8 mouse cellular contexts compared by ENCODE assay signal in the genomic region with DNA sequence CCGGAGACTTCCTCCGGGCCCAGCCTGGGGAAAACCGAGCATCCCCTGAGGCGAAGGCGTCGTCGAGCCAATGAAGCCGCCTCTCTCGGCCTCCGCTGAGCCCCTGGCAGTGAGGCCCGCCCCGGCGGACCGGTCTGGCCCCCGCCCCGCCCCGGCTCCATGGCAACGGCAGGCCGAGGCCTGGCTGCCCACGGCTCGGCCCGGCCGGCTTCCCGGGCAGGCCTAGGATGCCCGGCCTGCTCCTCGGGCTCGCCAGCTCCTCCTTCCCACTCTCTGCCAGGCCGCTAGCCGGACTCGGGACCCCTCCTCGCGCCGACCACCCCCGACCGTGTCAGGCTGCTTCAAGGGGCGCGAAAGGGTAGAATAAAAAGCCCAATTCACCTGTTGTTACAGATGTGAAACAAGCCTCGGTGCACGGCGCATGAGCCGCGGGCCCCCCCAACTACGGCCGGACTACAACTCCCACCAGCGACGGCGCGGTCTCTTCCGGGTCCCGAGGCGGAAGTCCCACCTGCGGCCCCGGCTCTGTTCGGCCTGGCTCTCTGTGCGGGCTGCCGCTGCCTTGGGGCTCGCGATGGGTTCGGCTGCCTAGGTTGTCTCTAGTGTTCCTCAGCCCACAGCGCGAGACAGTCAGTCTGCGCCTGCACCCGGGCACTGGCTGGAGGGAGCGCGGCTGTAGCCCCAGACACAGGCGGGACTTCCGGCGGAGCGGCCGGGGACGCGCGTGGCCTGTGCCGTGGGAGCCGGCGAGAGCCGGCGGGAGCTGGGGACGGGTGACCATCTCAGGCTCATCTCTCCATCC. TPM values are rescaled to one million over a fixed set of nuclear protein-coding genes. Genes with fewer than 3 reads are reported as not detected.
DNase-seq lines count a peak whose midpoint lies in the region; ATAC-seq lines count a peak whose summit lies in the region.

A gene (plus strand): TSS at position 732 of the 802 bp plus-strand sequence.

- ATAC-seq in inflammation-experienced regulatory T-cells, adult 6 months = peak; percentile 93
- peak; percentile 92 for ATAC-seq in megakaryocyte-erythroid progenitor cell, adult 5-6 weeks (replicated peaks; ENCODE audit: low FRiP score, low TSS enrichment, poor library complexity, severe bottlenecking)

- DNase-seq in adrenal gland, adult (ENCODE audit: inconsistent age in 2 of 2, low spot score in 1 of 2) = peak; percentile 93 to 98
- peak; percentile 93 for DNase-seq in embryo, embryonic 10.5 days (ENCODE audit: low spot score)
- peak; percentile 90 for DNase-seq in gastrocnemius, postnatal 14 days
- peak; percentile 85 to 93 for DNase-seq in left cerebral cortex, postnatal 10 days (ENCODE audit: extremely low spot score in 1 of 2, low spot score in 2 of 2)
- peak; percentile 93 for DNase-seq in right cerebral cortex, postnatal 25 days
- DNase-seq in urinary bladder, postnatal 4 days (ENCODE audit: low spot score in 2 of 2) = peak; percentile 85 to 89

- intact Hi-C loops in gastrocnemius, postnatal 14 days (cut with DNase I; ENCODE audit: low total_unique reads) = no loop called here
- intact Hi-C loops in left cerebral cortex, postnatal 10 days (cut with DNase I) = no loop called here

RNA-seq across cellular contexts. Expression of the gene that starts here (rescaled TPM):
- 10 to 100 TPM; 19.8 to 23.8 TPM for total RNA-seq in gastrocnemius, postnatal 14 days (2021)
- polyA plus RNA-seq in inflammation-experienced regulatory T-cells, adult 6 months (2017; shearing (Covaris generic)) = 10 to 100 TPM; 25.9 to 35.4 (median 26.2) TPM
- 10 to 100 TPM; 72.1 to 74.1 TPM for total RNA-seq in left cerebral cortex, postnatal 10 days (2021)
- 120 and 133 TPM in 2 replicates for total RNA-seq in megakaryocyte-erythroid progenitor cell, adult 5-6 weeks (2014; fragmentation: Nextera tagmentation)
- 80.3 and 89.5 TPM in 2 replicates for total RNA-seq in megakaryocyte-erythroid progenitor cell, adult 5-6 weeks (2017)

Comparison
In these comparisons a context has a peak if more than half of its experiments do, and no peak if none do; other contexts are left out.
1. Peak in every context shown above with its lines: DNase-seq and ATAC-seq.